Mouse (Mus musculus) brain, embryonic 18.5 days (tissue): Measurements from ENCODE around the gene Olfr117.
"Not testable (repeated sequence)": the region's sequence is repeated elsewhere in the genome, so short reads cannot be mapped to it uniquely, and the experiment has no call there.

ENCODE experiments used
- DNase-seq: peaks from one replicate; pipeline ENCODE4 v3.0.0-alpha.2; 2012; ENCODE audit warnings: low read depth, low spot score

Olfr117 gene

DNA sequence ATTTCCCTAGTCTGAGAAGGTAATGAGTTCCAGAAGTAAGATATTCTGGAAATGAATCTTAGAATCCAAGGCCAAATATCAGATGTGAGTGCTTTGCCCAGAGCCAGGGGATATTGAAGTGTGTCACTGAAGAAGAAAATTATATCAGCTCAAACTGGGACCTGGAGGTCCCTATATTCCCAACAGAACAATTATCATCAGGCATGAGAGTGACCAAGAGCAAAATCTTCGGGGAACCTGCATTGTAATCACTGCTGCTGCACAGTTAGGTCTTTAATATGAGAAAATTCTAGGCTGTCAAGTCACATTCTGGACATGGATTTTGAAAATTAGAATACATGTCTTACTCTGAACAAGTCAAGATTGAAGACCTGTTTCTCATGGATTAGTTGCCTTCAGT lies at the start of gene Olfr117:
TSS of gene Olfr117 (minus strand) at position 101 of the 400 bp plus-strand sequence.
- no peak for DNase-seq

DNA sequence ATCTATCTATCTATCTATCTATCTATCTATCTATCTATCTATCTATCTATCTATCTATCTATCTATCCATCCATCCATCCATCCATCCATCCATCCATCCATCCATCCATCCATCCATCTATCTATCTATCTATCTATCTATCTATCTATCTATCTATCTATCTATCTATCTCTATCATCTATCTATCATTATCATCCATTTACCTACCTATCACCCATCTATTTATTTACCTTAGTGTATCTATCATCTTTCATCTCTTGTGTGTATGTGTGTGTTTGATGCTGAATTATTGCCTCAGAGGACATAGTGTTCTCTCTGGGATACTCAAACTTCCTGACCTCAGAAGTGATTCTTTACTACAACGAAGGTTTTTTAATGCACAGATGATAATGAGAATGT lies 32.7 kb upstream of the Olfr117 start, which contains the start of gene Olfr119:
TSS of gene Olfr119 (plus strand) at position 301 of the 400 bp plus-strand sequence.
- DNase-seq = not testable (repeated sequence)

DNA sequence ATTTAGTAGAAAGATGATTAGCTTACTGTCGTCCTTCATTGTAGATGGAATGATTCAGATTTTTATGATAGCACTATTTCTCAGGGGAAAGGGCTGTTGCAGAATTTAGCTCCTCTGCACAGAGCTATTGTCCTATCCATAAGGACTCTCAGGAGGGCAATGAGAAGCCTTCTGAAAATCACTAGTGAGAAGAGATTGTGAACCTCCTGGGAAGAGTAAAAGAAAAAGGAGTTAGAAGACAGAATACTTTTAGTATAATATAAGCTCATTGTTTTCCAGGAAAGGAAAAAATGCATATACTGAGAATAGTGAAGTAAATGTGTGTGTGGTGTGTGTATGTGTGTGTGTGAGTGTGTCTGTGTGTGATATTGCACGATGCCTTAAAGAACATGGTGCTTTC lies 3.1 kb upstream of the Olfr117 start, which contains the start of gene Olfr118:
TSS of gene Olfr118 (plus strand) at position 301 of the 400 bp plus-strand sequence.
- no peak for DNase-seq

DNA sequence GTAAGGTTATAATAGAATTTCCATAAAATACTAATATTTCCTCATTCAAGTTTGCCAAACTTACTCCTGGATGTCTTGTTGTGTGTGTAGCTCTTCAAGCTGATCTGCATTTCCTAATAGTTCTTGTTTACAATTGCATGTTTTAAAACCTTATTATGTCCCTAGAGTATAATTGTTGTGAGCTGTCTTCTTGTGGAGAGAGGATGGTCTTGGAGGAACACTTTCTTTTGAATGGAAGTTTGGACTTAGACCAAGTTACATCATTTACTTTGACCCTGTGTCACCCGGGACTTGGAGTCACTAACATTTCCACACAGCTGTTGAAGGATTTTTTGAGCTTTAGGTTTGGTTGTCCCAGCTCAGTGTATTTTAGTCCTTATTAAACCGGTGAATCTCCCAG lies 36.6 kb downstream of the Olfr117 start, which contains the start of the genes Olfr115 and Olfr116:
TSS of gene Olfr115 (minus strand) at position 101 of the 400 bp plus-strand sequence.
TSS of gene Olfr116 (minus strand) at position 191 of the 400 bp plus-strand sequence.
- DNase-seq = no peak
